Mouse (Mus musculus) retina, postnatal 7 days (tissue): ENCODE data around the gene Pde4d.
"Not testable (repeated sequence)": the region's sequence is repeated elsewhere in the genome, so short reads cannot be mapped to it uniquely, and the experiment has no call there.

Source experiments
- DNase-seq: peaks from one replicate; pipeline ENCODE4 v3.0.0-alpha.2; 2012; ENCODE audit warnings: low read depth, low spot score

Pde4d gene

DNA sequence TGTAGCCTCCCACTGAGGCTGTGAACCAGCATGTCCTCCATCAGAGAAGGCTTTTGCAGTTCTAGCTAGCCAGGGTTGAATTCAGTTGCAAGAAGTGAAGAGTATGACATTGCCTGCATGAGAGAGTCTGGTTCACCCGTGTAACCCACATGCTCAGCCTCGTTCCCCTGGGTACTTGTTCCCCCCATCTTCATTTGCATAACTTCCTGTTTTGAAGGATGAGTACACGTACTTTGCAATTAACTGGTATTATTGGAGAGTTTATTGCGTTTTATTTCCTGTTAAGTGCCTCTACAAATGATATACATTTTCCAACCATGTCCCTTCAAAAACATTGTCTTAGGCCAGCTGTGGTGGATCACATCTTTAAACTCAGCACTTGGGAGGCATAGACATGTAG lies 237.1 kb downstream of the Pde4d start:
- no peak for DNase-seq

DNA sequence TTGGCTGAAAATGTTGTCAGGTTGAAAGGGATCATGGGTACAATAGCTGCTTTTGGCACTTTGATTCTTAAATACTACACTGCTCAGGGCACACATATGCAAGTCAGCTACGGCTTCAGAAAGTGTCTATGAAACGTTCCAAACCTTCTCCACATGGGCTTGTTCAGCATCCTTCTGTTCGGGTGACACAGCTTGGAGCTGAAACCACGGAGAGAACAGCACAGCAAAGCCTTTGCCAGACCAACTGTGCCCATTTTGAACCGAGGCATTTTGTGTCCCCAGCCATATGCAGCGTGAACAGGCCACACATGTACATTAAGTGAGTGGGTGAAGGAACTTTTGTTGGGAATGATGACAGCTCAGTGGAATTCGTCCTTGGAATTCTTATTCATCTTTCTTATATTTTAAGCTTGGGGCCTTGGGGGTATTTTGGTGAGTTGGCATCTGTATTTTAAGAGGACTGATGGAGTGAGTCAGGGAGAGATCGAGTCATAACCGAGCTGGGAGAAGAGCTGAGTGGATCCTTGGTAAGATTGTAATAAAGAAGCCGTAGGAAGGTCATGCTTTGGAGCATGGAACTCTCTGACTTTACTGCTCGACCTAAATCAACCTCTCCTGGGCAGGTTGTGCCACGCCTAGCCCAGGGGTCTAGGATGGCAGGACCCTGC lies 243.3 kb downstream of the Pde4d start:
- DNase-seq: no peak

DNA sequence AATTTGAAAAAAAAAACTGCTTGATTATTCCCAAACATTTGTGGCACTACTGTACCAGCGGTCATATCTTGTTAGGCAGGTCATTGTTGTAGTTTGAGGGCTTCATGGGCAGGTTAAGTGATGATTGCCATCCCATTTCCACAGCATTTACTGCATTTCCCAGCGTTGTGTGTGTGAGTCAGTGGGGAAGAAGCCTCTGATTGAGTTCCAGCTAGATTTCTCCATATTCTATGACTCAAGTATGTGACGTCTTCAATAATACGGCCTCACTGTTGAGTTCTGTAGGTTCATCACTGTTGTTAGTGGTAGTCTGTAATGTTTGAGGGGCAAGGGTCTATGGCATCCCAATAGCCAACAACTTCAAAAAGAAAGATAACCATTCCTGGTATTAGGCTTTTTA lies 255.7 kb downstream of the Pde4d start:
- no peak for DNase-seq

DNA sequence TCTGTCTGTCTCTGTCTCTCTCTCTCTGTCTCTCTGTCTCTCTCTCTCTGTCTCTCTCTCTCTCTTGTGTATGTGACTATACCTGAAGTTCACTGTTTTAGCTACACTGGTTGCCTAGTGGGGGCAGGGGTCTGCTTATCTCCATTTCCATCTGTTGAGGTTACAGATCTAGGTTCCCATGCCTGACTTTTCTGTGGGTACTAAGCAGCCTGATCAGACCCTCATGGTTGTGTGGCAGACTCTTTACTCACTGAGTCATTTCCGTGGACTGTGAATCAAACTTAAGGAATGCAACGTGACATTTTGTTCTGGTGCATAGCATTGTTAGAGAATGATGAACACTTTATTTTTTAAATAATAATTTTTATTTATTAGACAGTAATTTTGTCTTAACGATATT lies 264.3 kb downstream of the Pde4d start:
- DNase-seq: no peak

DNA sequence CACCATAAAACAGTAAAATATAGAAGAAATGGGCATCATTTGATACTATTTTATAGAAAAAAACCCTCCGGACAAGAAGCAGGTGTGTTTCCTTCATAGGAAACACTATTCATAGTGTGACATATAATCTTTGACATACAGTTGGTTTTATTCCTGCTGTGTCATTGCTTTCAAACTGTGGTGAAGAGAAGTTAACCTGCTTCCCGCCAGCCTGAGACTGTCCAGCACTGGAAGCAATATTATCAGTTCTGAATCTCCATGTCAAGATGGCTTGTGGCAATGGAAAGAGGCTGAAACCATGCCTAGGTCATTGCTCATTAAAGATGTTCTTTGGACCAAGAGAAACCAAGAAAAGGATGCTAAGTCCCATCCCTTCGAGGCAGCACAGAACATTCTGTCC lies 265.3 kb downstream of the Pde4d start:
- DNase-seq: no peak

DNA sequence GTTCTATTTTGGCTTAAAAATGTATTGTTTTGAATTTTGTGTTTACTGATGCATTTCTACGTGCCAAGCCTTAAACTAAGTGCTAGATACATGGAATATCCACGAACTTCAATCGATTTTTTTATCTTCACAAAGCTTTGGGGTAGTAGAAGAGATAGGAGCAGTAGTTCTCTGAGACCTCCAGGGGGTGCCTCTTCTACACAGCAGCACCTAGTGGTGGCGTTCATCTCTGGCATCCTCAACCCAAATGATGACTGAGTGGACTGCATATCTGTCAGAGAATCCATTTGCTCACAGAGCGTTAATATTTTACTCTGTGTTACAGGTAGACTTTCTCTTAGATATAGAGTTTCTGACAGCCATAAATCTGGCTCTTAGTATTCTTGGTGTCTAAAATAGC lies 272.5 kb downstream of the Pde4d start:
- DNase-seq: no peak

DNA sequence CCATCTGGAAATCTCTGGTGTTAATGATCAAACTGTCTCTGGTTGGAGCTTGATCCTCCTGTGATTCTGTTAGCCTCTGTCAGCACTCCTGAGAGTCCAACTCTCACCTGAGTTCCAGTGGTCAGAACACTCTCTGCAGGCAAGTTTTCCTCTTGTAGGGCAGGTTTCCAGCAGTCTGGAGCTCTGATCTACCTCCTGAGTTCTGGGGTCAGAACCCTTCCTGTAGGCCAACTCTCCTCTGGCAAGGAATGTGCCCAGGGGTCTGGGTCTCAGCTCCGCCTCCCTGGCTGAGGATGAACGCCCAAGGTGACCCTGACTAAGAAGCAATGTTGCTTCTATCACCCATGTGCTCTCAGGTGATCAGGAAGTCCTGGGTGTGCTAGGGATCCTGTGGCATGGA lies 284.6 kb downstream of the Pde4d start:
- not testable (repeated sequence) for DNase-seq

DNA sequence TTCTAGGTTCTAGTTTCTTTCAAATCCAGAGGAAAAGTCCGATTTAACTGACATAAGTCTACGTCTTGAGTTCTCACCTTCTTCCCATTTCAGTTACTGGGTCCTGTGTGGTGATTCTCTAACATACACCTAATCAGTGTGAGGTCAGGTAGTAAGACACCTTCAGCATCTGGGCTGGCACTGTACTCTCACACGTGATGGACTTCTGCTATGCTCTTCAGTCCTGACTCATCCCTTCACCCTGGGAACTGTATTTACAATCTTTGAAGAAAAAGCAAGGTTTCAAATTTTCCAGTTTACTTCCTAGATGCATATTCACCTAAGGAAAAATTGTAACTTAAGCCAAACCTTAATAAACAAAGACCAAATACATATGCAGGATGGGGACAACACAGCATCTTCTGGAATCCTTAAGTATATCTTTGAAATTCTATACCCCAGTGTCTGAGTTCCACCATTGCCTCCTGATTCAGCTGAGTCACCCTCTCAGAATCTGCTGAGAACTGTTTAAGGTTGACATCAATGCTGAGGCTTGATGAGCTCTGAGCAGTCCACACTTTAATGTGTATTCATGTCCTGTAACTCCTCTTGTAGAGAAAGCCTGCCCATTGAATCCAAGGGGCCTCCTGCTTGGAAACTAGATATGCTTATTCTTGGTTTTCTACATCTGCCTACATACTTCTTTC lies 301.6 kb downstream of the Pde4d start:
- DNase-seq: no peak

DNA sequence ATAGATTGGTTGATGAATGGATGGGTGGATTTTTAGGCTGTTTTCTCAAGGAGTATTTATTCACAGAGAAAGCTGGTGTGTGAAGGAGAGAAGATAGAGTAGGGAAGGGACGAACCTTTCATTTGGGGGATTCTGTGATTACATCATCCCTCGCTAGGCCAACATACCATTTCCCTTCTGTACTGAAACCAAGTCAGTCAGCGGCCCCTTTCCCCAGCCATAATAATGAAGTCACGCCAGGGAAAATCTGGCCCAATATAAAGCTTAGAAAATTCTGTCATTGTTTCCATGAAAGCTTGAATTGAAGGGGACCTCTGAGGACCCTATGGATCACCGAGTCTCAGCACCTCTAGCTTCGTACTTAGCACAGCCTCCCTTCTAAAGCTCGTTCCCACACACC lies 307.7 kb downstream of the Pde4d start:
- DNase-seq: no peak

DNA sequence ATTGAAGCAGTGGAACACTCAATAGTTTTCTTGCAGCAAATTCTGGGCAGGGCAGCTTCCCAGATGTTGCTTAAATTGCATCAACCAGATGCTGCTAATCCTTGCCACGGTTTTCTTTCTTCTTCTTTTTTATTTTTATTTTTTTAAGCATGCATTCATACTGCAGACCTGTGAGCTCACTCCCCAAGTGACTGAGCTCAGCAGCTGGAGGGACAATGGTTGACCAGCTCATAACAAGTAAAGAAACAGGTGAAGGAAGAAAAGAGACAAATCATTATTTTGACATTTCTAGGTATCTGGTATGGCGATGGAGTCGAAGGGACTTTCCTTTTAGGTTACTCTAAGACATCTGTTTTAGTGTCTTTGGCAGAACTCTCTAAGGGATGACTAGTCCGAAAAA lies 308.6 kb downstream of the Pde4d start:
- DNase-seq: no peak

DNA sequence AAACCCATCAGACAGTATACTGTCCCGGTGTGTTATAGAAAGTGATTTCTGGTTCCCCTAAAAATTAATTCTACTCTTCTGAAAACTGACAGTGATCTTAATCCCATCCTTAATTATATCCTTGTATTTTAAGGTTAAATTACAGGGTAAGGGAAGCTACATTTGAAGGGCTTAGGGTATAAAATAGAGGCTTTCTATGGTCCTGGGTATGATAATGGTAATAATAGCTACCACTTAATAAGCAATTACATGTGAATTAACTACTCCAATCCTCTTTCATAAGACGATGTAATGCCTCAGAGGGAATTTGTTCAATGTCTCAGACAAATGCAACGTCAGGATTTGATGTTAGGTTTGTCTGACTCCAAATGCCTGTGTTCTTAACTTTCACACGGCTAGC lies 309.4 kb downstream of the Pde4d start:
- no peak for DNase-seq

DNA sequence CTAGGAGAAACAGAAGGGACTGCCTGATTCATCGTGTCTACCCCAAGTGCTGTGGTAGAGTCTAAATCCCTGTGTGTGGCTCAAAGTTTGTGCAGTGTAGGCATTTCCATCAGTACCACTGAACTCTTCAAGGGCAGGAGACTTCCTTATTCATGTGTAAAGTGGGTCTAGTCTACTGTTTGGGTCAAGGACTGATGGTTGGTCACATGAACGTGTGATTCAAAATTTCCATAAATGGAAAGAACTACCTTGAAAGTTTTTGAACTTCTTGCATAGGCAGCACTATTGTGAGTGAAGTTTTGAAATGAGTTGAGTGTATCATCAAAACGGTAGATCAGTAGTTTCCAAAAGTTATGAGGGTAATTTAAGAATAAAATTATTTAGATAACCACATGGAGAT lies 313.5 kb downstream of the Pde4d start:
- no peak for DNase-seq

DNA sequence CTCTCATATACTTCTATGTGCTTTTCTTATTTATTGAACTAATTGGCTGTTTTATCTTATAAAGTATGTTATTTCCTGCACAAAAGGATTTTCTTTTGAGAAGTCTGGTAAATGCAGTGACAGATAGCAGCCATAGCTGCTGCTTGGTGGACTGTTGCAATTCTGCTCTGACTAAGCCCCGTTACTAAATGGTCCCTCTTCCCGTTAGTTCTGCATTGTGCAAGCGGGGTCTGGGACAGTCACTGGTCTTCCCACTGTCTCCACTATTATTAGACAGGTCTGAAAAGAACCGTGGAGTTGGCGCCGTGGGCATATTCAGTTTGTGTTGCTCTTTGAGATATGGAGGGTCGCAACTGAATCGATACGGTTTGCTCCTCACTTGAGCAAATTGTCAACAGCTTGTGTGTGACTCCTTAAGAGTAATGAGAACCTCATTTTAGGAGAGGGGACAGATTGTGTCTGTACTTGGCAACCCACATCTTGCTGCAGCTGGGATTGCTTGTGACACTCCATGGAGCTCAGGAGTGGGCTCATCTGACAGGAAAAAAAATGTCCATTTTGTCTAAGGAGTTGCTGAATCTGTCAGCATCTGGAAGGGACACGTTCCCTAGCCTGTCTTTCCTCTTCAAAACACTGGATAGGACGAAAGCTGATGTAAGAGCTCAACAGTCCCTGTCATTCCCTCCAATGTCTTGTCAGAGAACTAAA lies 316.4 kb downstream of the Pde4d start:
- no peak for DNase-seq

DNA sequence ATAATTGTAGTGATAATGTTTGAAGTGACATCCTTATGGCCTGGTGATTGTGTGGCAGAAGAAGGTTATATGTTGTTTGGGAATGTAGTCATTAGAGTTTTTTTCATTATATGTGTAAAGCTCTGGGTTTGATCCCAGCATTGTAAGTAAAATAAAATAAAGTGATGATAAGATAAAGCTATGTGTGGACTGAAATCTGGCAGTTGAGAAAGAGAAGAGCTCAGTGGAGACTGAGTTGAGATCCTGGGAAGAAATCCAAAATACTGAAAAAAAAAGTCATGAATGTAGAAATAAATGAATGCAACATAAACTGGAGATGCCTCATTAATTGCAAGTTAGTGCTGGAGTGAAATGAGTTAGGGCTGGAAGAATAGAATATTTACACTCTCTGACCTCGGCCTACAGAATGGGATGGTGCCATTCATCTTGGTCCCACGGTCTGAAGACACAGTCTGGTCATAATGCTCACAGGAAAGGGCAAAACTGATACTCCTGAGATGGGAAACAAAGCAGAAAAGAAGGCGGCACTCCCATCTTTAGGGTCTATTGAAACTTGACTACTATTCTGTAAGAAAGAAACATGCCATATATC lies 319.8 kb downstream of the Pde4d start:
- no peak for DNase-seq

DNA sequence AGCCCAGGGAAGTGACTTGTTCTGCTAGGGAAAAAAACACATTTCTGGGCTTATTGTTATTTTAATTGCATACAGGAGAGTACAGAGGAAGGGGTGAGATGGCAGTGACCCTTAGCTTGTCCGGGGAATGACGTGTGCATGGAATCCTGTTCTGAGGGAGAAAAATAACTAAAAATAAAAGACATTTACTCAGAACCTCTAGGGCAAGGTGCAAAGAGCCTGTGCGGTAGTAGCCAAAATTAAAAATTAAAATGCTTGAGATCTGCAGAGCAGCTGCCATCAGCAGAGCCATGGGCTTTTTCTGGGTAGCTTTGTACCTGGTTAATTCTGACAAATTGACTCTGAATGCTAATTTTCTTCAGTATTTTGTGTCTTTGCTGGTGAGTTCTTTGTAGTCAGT lies 322.6 kb downstream of the Pde4d start:
- no peak for DNase-seq

DNA sequence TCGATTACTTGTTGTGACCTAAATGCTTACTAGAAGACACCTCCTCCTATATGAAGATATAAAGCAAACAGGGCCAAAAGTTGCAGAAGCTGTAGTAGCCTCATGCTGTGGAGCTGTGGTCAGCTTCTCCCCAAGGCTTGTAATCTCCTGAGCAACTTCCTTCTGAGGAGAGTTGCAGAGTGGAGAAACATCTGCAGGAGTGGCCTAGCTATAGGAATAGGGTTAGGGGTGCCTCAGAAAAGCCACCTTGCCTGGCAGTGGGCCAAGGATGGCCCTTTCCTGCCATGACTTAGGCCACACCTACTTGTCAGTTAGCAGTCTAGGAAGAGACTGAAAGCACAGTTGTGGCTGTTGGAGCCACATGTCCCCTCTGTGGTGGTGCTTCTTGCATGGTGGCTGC lies 325.2 kb downstream of the Pde4d start:
- DNase-seq: no peak

DNA sequence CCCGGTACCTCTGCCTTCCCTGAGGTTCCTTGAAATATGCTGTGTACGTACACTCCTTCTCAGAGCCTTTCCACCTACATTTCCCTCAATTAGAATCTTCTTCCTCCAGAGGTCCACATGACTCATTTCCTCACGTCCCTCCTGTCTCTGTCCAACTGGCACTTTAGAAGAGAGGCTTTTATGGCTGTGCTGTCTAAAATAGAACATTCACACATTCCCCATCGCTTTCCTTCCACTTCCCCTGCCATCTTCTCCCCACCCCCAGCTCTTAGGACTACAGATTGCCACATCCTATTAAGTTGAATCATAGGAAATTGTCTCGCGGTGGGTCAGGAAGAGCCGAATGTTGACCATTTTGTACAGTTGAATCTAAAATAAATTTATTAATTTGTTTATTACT lies 326.1 kb downstream of the Pde4d start:
- DNase-seq: no peak

DNA sequence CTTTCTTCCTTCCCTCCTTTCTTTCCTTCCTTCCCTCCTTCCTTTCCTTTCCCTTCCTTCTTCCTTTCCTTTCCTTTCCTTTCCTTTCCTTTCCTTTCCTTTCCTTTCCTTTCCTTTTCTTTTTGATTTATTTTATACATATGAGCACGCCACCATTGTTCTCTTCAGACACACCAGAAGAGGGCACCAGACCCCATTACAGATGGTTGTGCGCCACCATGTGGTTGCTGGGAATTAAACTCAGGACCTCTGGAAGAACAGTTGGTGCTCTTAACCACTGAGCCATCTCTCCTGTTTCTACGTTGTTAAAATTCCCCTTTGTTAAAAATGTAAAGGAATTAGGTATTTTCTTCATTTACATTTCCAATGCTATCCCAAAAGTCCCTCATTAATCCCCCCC lies 347.9 kb downstream of the Pde4d start:
- DNase-seq: not testable (repeated sequence)

DNA sequence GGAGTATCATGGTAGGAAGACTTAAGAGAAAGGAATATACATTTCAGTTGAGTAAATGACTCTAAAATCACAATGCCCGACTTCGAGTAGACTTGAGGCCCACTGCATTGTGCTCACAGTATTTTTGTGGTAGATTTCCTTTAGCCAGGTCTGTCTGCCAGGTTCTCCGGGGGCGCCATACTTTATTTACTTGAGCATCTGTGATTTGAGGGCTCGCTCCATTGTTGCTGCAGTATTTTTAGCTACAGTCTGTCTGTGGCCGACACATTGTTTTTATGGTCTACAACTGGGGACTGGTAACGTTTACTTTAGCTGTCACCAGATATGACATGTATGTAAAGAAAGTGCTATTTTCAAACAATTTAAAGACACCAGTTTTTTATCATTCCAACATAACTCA lies 359.4 kb downstream of the Pde4d start:
- DNase-seq: no peak

DNA sequence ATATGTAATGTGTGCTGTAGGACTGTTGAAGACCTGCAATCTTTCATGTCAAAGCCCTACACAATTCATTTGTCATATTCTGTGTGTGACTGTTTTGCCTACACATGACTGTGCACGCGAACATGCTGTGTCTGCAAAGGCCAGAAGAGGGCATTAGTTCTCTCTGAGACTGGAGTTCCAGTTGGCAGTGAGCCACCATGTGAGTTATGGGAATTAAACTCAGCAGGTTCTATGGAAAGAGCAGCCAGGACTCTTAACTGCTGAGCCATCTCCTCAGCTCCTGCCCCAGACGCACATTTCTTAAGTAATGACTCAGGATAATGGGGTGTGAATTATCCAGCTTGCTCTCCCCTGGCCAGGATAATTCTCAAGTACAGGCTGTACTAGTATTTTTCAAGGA lies 363.2 kb downstream of the Pde4d start:
- DNase-seq: peak; percentile 16

DNA sequence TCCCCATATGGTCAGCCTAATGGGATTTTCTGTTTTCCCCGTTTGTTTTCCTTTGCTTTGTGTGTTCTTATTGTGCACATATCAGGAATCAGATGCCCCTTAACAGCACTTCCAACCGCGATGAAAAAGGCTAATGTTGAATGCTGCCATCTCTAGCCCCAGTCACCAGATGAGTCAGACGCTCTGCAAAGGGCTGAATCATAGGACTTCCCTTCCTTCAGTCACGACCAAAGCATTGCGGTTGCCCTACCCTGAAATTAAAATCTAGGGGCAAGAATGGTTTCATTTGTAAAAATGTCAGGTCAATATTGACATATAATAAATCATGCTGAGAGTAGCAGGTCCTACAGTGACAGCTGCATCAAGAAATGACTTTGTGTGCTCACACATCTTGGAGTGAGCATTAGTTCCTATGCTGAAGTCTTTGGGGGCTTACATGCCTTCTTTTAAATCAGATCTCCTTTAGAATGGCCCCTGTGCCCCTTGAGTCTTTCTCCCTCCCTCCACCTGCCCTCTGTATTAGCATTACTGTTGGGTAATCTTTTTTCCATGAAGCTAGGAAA lies 370.2 kb downstream of the Pde4d start:
- DNase-seq: no peak

DNA sequence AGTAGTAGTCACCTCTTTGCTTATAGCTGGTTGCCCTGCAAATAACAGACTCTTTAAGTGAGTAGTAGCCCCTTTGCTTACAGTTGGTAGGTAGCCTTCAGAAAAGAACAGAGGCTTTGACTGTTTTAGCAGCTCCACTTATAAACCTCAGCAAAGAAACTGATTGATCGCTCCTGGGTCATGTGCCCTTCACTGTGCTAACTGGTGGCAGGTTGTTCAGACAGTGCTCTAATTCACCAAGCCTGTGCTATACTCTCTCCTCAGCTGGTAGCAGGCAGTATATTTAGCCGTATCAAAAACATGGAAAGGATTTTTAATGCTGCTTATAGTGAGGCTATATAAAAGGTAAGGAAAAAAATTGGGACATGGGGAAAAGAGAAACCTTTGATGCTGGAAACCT lies 370.7 kb downstream of the Pde4d start:
- no peak for DNase-seq
